Mouse (Mus musculus): Measurements from ENCODE around the gene Pf4. TPM values are rescaled to one million over a fixed set of nuclear protein-coding genes. Genes with fewer than 3 reads are reported as not detected.
"Not testable (repeated sequence)": the region's sequence is repeated elsewhere in the genome, so short reads cannot be mapped to it uniquely, and the experiment has no call there.

Pf4 gene
- polyA plus RNA-seq, 1 experiment: 3.6 TPM

GRCm38 (mm10) chr5:90785659-90786588 is 13.7 kb downstream of the Pf4 start, which contains the start of gene Cxcl3:
Gene Cxcl3, plus strand, starts transcription at chr5:90786103.
- TF ChIP-seq POLR2A (IDR thresholded peaks at IDR 0.05; ENCODE audit: low read depth, low read length) (no peak), CTCF (IDR thresholded peaks at IDR 0.05; ENCODE audit: borderline replicate concordance, insufficient read depth, low read length) (no peak)
- no peak within 1 kb of the TSS for H3K4me3 ChIP-seq (ENCODE audit: insufficient read depth, low read length)
- no peaks in the 10 kb centered on the region for H3K4me1 ChIP-seq (ENCODE audit: control insufficient read depth, insufficient read depth, low read length)
- no peak within 1 kb of the TSS for H3K27ac ChIP-seq (ENCODE audit: insufficient read depth, low read length)

- Histone ChIP-seq H3K4me3 (ENCODE audit: insufficient read depth, low read length) (no peak overlapping the region), H3K27ac (ENCODE audit: insufficient read depth, low read length) (no peak overlapping the region), H3K4me1 (ENCODE audit: control insufficient read depth, insufficient read depth, low read length) (no peaks in the 10 kb centered on the region)
- TF ChIP-seq CTCF (IDR thresholded peaks at IDR 0.05; ENCODE audit: borderline replicate concordance, insufficient read depth, low read length) (no peak), POLR2A (IDR thresholded peaks at IDR 0.05; ENCODE audit: low read depth, low read length) (no peak)
These were observed 15.9 kb downstream of the Pf4 start for GRCm38 (mm10) chr5:90788114-90788513.

GRCm38 (mm10) chr5:90789306-90790073 is 17.3 kb downstream of the Pf4 start:
- no peak overlapping the region for H3K27ac ChIP-seq (ENCODE audit: insufficient read depth, low read length)
- H3K4me1 ChIP-seq (ENCODE audit: control insufficient read depth, insufficient read depth, low read length): no peaks in the 10 kb centered on the region
- H3K4me3 ChIP-seq (ENCODE audit: insufficient read depth, low read length): no peak overlapping the region
- TF ChIP-seq POLR2A (IDR thresholded peaks at IDR 0.05; ENCODE audit: low read depth, low read length): no peak
- no peak for TF ChIP-seq CTCF (IDR thresholded peaks at IDR 0.05; ENCODE audit: borderline replicate concordance, insufficient read depth, low read length)

GRCm38 (mm10) chr5:90790074-90790502 is 17.9 kb downstream of the Pf4 start:
- Histone ChIP-seq H3K27ac (ENCODE audit: insufficient read depth, low read length) (no peak overlapping the region), H3K4me1 (ENCODE audit: control insufficient read depth, insufficient read depth, low read length) (no peaks in the 10 kb centered on the region), H3K4me3 (ENCODE audit: insufficient read depth, low read length) (no peak overlapping the region)
- no peak for TF ChIP-seq CTCF (IDR thresholded peaks at IDR 0.05; ENCODE audit: borderline replicate concordance, insufficient read depth, low read length)

- Histone ChIP-seq H3K4me3 (ENCODE audit: insufficient read depth, low read length) (no peak within 1 kb of the TSS), H3K4me1 (ENCODE audit: control insufficient read depth, insufficient read depth, low read length) (no peaks in the 10 kb centered on the region), H3K27ac (ENCODE audit: insufficient read depth, low read length) (no peak within 1 kb of the TSS)
- TF ChIP-seq CTCF (IDR thresholded peaks at IDR 0.05; ENCODE audit: borderline replicate concordance, insufficient read depth, low read length) (no peak), POLR2A (IDR thresholded peaks at IDR 0.05; ENCODE audit: low read depth, low read length) (no peak)
These were observed 22.0 kb downstream of the Pf4 start, which contains the start of gene Cxcl15 for GRCm38 (mm10) chr5:90794195-90794625. Gene Cxcl15, plus strand, starts transcription at chr5:90794534.

- not testable (repeated sequence) for H3K4me1 ChIP-seq (ENCODE audit: control insufficient read depth, insufficient read depth, low read length); H3K4me3 ChIP-seq (ENCODE audit: insufficient read depth, low read length); H3K27ac ChIP-seq (ENCODE audit: insufficient read depth, low read length)
These were observed 23.2 kb downstream of the Pf4 start for GRCm38 (mm10) chr5:90795392-90795791.

GRCm38 (mm10) chr5:90804574-90804973 is 32.3 kb downstream of the Pf4 start:
- TF ChIP-seq CTCF (IDR thresholded peaks at IDR 0.05; ENCODE audit: borderline replicate concordance, insufficient read depth, low read length): no peak
- TF ChIP-seq POLR2A (IDR thresholded peaks at IDR 0.05; ENCODE audit: low read depth, low read length): no peak
- peak overlapping the region; percentile 34; the same call in 1 of the 2 replicates for H3K27ac ChIP-seq (ENCODE audit: insufficient read depth, low read length)
- no peak overlapping the region for H3K4me3 ChIP-seq (ENCODE audit: insufficient read depth, low read length)
- no peaks in the 10 kb centered on the region for H3K4me1 ChIP-seq (ENCODE audit: control insufficient read depth, insufficient read depth, low read length)

GRCm38 (mm10) chr5:90806050-90806449 is 33.8 kb downstream of the Pf4 start:
- TF ChIP-seq CTCF (IDR thresholded peaks at IDR 0.05; ENCODE audit: borderline replicate concordance, insufficient read depth, low read length): no peak
- no peak for TF ChIP-seq POLR2A (IDR thresholded peaks at IDR 0.05; ENCODE audit: low read depth, low read length)
- Histone ChIP-seq H3K4me3 (ENCODE audit: insufficient read depth, low read length) (no peak overlapping the region), H3K27ac (ENCODE audit: insufficient read depth, low read length) (peak overlapping the region; percentile 61), H3K4me1 (ENCODE audit: control insufficient read depth, insufficient read depth, low read length) (no peaks in the 10 kb centered on the region)

- Histone ChIP-seq H3K4me1 (ENCODE audit: control insufficient read depth, insufficient read depth, low read length) (no peaks in the 10 kb centered on the region), H3K27ac (ENCODE audit: insufficient read depth, low read length) (peak overlapping the region; percentile 61), H3K4me3 (ENCODE audit: insufficient read depth, low read length) (no peak overlapping the region)
- TF ChIP-seq CTCF (IDR thresholded peaks at IDR 0.05; ENCODE audit: borderline replicate concordance, insufficient read depth, low read length): no peak
- TF ChIP-seq POLR2A (IDR thresholded peaks at IDR 0.05; ENCODE audit: low read depth, low read length): no peak
These were observed 35.1 kb downstream of the Pf4 start for GRCm38 (mm10) chr5:90807176-90807950.
